Mouse (Mus musculus) spleen, adult 2 months (tissue): Measurements from ENCODE around the gene Phc2.

ENCODE experiments used
- CTCF ChIP-seq: fragments of 200-500 bp; IDR thresholded peaks from 2 replicates; pipeline ENCODE4 v1.5.1; 2011; ENCODE audit warnings: mild to moderate bottlenecking, inconsistent platforms; ENCODE audit not compliant: insufficient read depth, insufficient read length, insufficient replicate concordance; ENCODE audit errors: extremely low read depth
- POLR2A ChIP-seq: fragments of 200-500 bp; IDR thresholded peaks from 2 replicates; pipeline ENCODE4 v1.6.1; 2011; ENCODE audit warnings: low read depth, low read length, inconsistent platforms

DNA sequence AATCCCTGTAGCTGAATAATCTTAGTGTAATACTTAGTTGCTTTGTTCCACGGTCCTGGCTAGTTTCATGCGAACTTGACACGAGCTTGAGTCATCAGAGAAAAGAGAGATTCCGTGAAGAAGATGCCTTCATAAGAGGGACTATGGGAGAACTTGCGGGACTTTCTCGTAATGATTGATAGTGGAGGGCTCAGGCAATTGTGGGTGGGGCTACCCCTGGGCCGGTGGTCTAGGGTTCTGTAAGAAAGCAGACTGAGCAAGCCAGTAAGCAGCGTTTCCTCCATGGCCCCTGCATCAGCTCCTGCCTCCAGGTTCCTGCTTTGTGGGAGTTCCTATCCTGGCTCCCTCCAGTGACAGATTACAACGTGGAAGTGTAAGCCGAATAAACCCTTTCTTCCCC, 43.8 kb upstream of the Phc2 start:
- TF ChIP-seq CTCF (no peak), POLR2A (no peak)
